Mouse (Mus musculus): Measurements from ENCODE around the gene Npcd. TPM values are rescaled to one million over a fixed set of nuclear protein-coding genes. Genes with fewer than 3 reads are reported as not detected.
A peak's percentile ranks its signal among the peaks of the same experiment; 100 is the strongest.

Npcd gene
- total RNA-seq, 2 experiments from 2014 or later: 0.61 TPM; not detected in 1

DNA sequence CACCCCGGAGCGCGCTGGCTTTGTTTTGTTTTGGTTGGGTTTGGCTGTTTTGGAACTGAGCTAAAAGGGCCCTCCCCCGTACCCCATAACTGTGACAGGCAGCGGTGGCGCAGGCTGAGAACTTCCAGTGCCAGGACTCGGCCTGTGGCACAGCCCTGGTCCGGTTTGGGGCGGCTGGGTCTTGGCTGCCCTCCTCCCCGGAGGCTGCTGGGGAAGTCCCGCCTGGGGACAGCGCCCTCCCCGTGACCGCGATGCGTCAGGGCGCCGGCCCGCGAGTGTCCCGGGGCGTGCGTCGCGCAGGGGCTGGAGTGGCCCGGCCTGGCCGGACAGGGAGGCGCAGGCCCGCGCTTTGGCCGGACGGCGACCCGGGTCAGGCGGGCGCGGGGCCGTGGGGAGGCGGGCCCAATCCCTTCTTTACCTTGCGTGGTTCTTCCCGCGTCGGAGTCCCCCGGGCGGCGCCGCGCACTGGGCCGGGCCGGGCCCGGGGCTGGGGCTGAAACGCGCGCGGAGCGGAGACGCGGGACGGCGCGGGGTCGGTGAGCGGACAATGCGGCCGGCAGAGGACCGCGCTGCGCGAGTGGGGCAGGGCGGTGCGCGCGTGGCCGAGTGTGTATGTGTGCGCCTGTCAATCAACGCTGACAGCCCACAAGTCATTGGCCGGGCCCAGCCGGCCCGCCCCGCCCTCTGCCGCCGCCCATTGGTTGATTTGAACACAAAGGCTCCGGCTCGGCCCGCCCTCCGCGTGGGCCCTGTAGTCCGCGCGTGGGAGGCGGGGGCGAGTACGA is 91.9 kb downstream of the Npcd start, which contains the start of gene Sun2:
Gene Sun2, minus strand, starts transcription at position 616 of the 785 bp plus-strand sequence.
- DNase-seq: peak; percentile 91

DNA sequence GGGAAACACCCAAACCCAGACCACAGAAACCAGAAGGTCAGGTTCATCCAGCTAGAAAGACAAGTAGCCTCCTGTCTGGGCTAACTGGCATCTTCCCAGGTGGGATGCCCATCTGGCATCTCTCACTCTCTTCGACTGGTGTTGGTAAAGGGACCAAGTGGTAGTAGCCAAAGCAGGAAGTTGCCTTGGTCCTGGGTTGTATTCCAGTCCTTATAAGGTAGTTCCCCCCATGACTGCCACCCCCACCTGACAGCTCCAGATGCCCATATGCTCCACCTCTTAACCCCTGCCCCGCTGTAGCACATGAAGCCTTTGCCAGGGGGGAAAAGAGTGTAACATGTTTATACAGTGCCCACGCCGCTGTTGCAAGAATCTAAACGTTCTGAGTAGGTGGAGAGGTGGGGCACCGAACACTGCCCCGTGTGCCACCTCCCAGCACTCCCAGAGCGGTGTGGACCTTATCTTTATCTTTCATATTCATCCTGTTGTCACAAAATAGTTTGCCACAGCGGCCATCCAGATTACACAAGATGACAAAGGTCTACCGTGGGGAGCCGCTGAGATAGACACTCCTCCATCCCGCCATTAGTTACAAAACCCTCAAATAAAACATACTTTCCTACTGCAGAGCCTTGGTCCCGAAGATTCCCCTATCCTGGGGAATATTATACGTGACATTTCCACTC is 92.7 kb downstream of the Npcd start:
- DNase-seq: peak; percentile 60

DNA sequence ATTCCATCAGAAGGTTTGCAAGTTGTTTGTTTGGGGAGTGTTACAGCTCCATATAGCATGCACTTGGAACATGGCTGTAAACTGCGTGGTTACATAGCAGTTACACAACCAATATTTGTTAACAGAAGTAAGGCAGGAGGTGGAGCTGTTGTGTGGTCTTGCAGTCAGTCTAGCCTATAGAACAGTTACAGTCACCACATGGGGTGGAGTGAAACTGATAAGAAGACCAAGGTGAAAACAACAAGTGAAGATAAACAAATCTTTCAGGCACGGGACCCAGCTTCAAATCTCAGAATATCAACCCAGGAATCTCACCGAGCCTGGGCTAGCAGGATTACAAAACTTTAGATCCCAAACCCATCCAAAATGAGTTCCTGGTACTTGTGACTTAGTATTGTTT is 93.3 kb downstream of the Npcd start:
- DNase-seq: no peak

Other genes with a start within 250 kb of the Npcd start
- gene Dmc1, start 229.1 kb downstream of the Npcd start, total RNA-seq (2021): not detected
- gene Fam227a, start 175.3 kb downstream of the Npcd start, total RNA-seq (2021): under 1 TPM; 0.41 to 0.48 TPM
- 10 to 100 TPM; 14.3 to 15.8 TPM for gene Cby1, start 175.0 kb downstream of the Npcd start, total RNA-seq (2021)
- gene Tomm22, start 163.4 kb downstream of the Npcd start, total RNA-seq (2021): 10 to 100 TPM; 67.1 to 72.6 TPM
- gene Josd1, start 146.3 kb downstream of the Npcd start, total RNA-seq (2021): 10 to 100 TPM; 12.1 to 16.0 TPM
- gene Gtpbp1, start 143.4 kb downstream of the Npcd start, total RNA-seq (2021): 10 to 100 TPM; 20.4 to 21.7 TPM
- gene Sun2, start 91.7 kb downstream of the Npcd start, total RNA-seq (2021): 10 to 100 TPM; 70.7 to 76.5 TPM
- 1 to 10 TPM; 5.9 to 6.1 TPM for gene Dnal4, start 56.4 kb downstream of the Npcd start, total RNA-seq (2021)
- gene Nptxr, start 29.5 kb downstream of the Npcd start, total RNA-seq (2021): 1 to 10 TPM in 1 of 2 experiments, under 1 TPM in 1; 0.72 to 1.0 TPM
- gene Cbx6, start 451 bp upstream of the Npcd start, total RNA-seq (2021): 10 to 100 TPM; 12.5 to 14.6 TPM
- gene Apobec3, start 57.4 kb upstream of the Npcd start, total RNA-seq (2021): 1 to 10 TPM; 2.3 to 4.0 TPM
- gene Cbx7, start 136.9 kb upstream of the Npcd start, total RNA-seq (2021): 10 to 100 TPM in 1 of 2 experiments, 1 to 10 TPM in 1; 8.6 to 11.1 TPM
- gene Pdgfb, start 180.7 kb upstream of the Npcd start, total RNA-seq (2021): 10 to 100 TPM; 13.9 to 16.7 TPM